Mouse (Mus musculus) neural tube, embryonic 15.5 days (tissue): Measurements from ENCODE around the gene Faah. TPM values are rescaled to one million over a fixed set of nuclear protein-coding genes. Genes with fewer than 3 reads are reported as not detected.

ENCODE experiments used
- ATAC-seq: fragments of 200-750 bp; cut with Nextera tagmentation; 2 replicates; pipeline ENCODE4 v1.8.0; 2017; ENCODE audit warnings: mild to moderate bottlenecking, moderate TSS enrichment, moderate library complexity; ENCODE audit not compliant: low FRiP score
- H3K27ac ChIP-seq: fragments of 300-500 bp; sonication (generic); replicated peaks from 2 replicates; pipeline ENCODE4 v1.5.1; 2015; ENCODE audit warnings: mild to moderate bottlenecking, inconsistent platforms
- H3K27me3 ChIP-seq: fragments of 300-500 bp; sonication (generic); replicated peaks from 2 replicates; pipeline ENCODE4 v1.6.1; 2015; ENCODE audit warnings: inconsistent platforms
- H3K36me3 ChIP-seq: fragments of 300-500 bp; sonication (generic); 2 replicates; pipeline ENCODE4 v1.6.1; 2015; ENCODE audit warnings: inconsistent platforms
- H3K4me1 ChIP-seq: fragments of 300-500 bp; sonication (generic); 2 replicates; pipeline ENCODE4 v1.6.1; 2015; ENCODE audit warnings: inconsistent platforms
- H3K4me2 ChIP-seq: fragments of 300-500 bp; sonication (generic); 2 replicates; pipeline ENCODE4 v1.6.1; 2015; ENCODE audit warnings: inconsistent platforms, mild to moderate bottlenecking, moderate library complexity
- H3K4me3 ChIP-seq: fragments of 300-500 bp; sonication (generic); replicated peaks from 2 replicates; pipeline ENCODE4 v1.5.1; 2015; ENCODE audit warnings: mild to moderate bottlenecking, inconsistent platforms
- H3K9ac ChIP-seq: fragments of 300-500 bp; sonication (generic); replicated peaks from 2 replicates; pipeline ENCODE4 v1.6.1; 2015; ENCODE audit warnings: mild to moderate bottlenecking, inconsistent platforms
- H3K9me3 ChIP-seq: fragments of 300-500 bp; sonication (generic); replicated peaks from 2 replicates; pipeline ENCODE4 v1.6.1; 2016; ENCODE audit warnings: inconsistent platforms
- WGBS: fragments of 180-500 bp; shearing (Covaris S2); methylation state at CpG from one replicate; pipeline ENCODE4 v1.1.7; 2015; ENCODE audit warnings: mixed read lengths; 5-methylcytosine and 5-hydroxymethylcytosine counted together
- polyA plus RNA-seq: library from polyadenylated mRNA; unstranded; fragments of >200 nt; fragmentation: Nextera tagmentation; extraction: Ambion mirVana; gene quantifications from 2 replicates; pipeline ENCODE4 v1.2.1, GENCODE M21; 2015

Gene Faah
- polyA plus RNA-seq, 1 experiment from 2014 or later: 22.8 TPM

GRCm38 (mm10) chr4:115964446-115964845 lies 53.3 kb downstream of the Faah start:
- WGBS: 9% methylated on average over 5 of the region's 5 CpGs
- Histone ChIP-seq H3K4me3 (no peak overlapping the region), H3K27ac (no peak overlapping the region), H3K9ac (no peak overlapping the region), H3K36me3 (no peaks in the 10 kb centered on the region), H3K9me3 (no peaks in the 10 kb centered on the region), H3K4me1 (peaks cover 29% of the 10 kb centered on the region), H3K27me3 (peaks cover 92% of the 10 kb centered on the region), H3K4me2 (no peak overlapping the region)
- no peak for ATAC-seq

DNA sequence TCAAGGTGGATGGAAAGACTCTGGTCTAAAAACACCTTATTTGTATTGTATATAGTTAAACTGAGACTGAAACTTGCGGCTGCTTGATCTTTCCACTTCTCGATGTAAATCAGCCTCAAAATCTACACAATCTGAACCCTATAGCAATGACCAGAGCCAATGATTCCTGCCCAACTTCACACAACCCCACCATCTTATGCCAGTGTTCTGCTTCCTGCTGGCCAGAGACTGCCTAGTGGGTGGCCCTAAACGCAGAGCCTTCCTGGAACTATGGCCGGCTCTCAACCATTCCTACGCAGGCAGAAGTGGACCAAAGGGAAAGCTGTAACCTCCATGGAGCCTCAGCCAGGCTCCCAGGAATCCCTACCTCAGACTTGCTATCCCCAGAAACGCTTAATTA lies 54.0 kb downstream of the Faah start:
- no peak overlapping the region for H3K27ac ChIP-seq
- H3K4me3 ChIP-seq: no peak overlapping the region
- H3K36me3 ChIP-seq: no peaks in the 10 kb centered on the region
- H3K9me3 ChIP-seq: no peaks in the 10 kb centered on the region
- ATAC-seq: no peak
- H3K4me2 ChIP-seq: peak overlapping the region; percentile 99; the same call in 1 of the 2 replicates
- WGBS: 7% methylated on average over 6 of the region's 6 CpGs
- no peak overlapping the region for H3K9ac ChIP-seq
- H3K27me3 ChIP-seq: peaks cover 87% of the 10 kb centered on the region
- H3K4me1 ChIP-seq: peaks cover 29% of the 10 kb centered on the region

GRCm38 (mm10) chr4:115962671-115963412 lies 54.9 kb downstream of the Faah start:
- H3K36me3 ChIP-seq: no peaks in the 10 kb centered on the region
- H3K27me3 ChIP-seq: peaks cover 84% of the 10 kb centered on the region
- H3K27ac ChIP-seq: no peak overlapping the region
- H3K4me2 ChIP-seq: peak overlapping the region; percentile 99
- peak; percentile 70 for ATAC-seq
- WGBS: under 1% methylated on average over 78 of the region's 79 CpGs
- no peaks in the 10 kb centered on the region for H3K9me3 ChIP-seq
- peak overlapping the region; percentile 62 for H3K9ac ChIP-seq
- peaks cover 29% of the 10 kb centered on the region for H3K4me1 ChIP-seq
- peak overlapping the region; percentile 59 for H3K4me3 ChIP-seq

DNA sequence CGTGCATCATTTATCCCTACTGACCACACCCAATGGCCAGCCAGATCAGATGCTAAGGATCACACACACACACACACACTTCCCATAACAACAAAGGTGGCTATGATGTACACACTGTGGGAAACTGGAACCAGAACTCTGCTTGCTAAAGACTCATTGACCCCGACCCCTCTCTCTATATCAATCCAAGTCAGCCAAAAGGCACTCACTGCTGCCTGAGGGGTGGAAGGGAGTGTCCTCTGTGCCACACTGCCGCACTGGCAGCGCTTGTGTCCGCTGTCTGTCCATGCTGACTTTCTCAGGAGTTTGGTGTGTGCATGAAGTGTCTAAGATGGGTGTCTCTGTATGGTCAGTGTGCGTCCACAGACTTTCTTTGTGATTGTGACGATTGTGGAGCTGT lies 55.7 kb downstream of the Faah start:
- no peaks in the 10 kb centered on the region for H3K9me3 ChIP-seq
- peak overlapping the region; percentile 99 for H3K4me2 ChIP-seq
- no peak for ATAC-seq
- H3K4me1 ChIP-seq: peaks cover 29% of the 10 kb centered on the region
- WGBS: 9% methylated on average over 7 of the region's 7 CpGs
- H3K36me3 ChIP-seq: no peaks in the 10 kb centered on the region
- H3K27ac ChIP-seq: no peak overlapping the region
- no peak overlapping the region for H3K9ac ChIP-seq
- H3K4me3 ChIP-seq: peak overlapping the region; percentile 59
- peaks cover 84% of the 10 kb centered on the region for H3K27me3 ChIP-seq

DNA sequence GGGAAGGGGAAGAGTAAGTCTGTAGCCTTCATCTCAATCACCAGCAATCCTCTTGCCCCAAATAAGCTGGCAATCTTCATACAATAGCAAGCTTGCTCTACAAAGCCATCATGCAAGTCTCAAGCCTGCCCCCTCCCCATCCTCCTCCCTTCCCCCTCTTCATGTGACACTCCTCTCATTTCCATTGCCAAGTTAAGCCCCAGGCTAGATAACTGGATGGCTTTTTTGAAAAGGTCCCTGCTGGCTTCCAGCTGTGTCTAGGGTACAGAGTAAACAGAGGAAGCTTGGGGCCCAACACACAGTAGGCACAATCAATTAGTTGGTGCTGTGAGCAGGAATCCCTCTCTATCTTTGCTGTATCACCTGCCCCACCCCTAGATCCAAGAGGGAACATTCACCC lies 58.2 kb downstream of the Faah start:
- Histone ChIP-seq H3K4me2 (no peak overlapping the region), H3K4me1 (peaks cover 30% of the 10 kb centered on the region), H3K9me3 (no peaks in the 10 kb centered on the region), H3K27me3 (peaks cover 87% of the 10 kb centered on the region), H3K4me3 (no peak overlapping the region), H3K9ac (no peak overlapping the region), H3K36me3 (no peaks in the 10 kb centered on the region), H3K27ac (no peak overlapping the region)
- ATAC-seq: no peak

- ATAC-seq: 0 out of 2 replicates have a peak, but pooled peaks have one; percentile 46
- H3K4me2 ChIP-seq: peak overlapping the region; percentile 51
- H3K9me3 ChIP-seq: no peaks in the 10 kb centered on the region
- 10% methylated on average over 3 of the region's 3 CpGs for WGBS
- no peak overlapping the region for H3K27ac ChIP-seq
- H3K36me3 ChIP-seq: no peaks in the 10 kb centered on the region
- H3K4me1 ChIP-seq: peaks cover 6% of the 10 kb centered on the region; the same call in 1 of the 2 replicates
- H3K27me3 ChIP-seq: peaks cover 89% of the 10 kb centered on the region
- H3K4me3 ChIP-seq: peak overlapping the region; percentile 10; the same call in 1 of the 2 replicates
- no peak overlapping the region for H3K9ac ChIP-seq
Observed at GRCm38 (mm10) chr4:115955494-115955775, 62.3 kb downstream of the Faah start.

DNA sequence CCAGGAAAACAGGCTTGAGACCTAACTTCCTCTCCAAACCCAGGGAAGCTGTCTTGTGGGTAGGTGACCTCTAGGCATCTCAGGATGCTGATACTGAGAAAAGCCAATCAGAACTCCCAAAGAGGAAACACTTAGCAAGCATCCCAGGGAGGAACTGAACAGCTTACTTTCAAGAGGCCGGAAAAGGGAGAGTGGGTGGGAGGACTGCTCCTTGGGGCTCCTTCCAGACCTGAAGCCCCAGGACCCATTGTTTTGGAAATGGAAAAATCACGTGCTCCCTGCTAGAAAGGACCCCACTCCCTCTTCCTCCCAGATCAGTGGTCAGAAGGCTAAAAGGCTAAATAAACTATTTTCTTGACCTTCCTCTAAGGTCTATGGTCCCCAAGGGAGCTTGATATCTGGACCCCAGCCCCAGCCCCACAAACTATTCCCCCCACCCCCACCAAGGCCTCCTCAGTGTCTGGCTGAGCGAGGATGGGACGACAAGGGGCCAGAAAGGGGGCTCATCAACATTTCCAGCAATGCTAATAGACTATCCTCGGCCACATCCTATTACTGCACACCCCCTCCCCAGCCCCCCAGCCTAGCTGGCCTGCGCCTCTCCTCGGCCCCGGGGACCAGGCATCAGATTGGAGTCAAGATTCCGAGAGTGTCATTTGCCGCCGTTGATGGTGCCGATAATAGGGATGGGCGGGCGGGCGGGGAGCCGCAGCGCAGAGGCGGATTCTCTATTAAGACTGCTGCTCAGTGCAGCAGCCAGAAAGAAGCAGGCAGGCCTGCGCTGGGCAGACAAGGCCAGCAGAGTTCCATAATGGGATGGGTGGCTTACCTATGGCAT lies 62.9 kb downstream of the Faah start:
- Histone ChIP-seq H3K36me3 (no peaks in the 10 kb centered on the region), H3K9ac (peak overlapping the region; percentile 38; the same call in 1 of the 2 replicates), H3K4me3 (peak overlapping the region; percentile 10; the same call in 1 of the 2 replicates), H3K27ac (no peak overlapping the region), H3K4me2 (peak overlapping the region; percentile 51), H3K27me3 (peaks cover 89% of the 10 kb centered on the region), H3K4me1 (peaks cover 6% of the 10 kb centered on the region; the same call in 1 of the 2 replicates), H3K9me3 (no peaks in the 10 kb centered on the region)
- 4% methylated on average over 19 of the region's 19 CpGs for WGBS
- 0 out of 2 replicates have a peak, but pooled peaks have one; percentile 14 for ATAC-seq

DNA sequence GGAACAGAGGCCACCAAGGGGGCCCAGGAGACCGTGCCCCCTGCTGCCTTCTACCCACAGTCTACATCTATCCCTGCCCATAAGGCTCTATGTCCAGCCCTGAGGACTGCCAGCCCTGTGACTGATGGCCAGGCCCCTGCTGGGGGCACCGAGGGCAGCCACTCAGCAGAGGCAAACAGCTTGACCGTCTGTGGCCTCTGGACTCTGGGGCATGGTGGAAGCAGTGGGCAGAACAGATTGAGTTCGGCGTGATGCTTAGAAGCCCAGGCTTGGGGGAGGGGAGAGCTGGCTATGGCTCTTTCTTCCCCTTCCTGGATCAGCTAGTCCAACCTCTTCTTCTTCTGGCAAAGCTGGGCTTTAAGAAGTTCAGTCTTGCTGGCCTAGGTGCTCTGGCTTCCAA lies 64.2 kb downstream of the Faah start:
- no peak overlapping the region for H3K27ac ChIP-seq
- H3K9me3 ChIP-seq: no peaks in the 10 kb centered on the region
- no peaks in the 10 kb centered on the region for H3K36me3 ChIP-seq
- no peak for ATAC-seq
- H3K4me1 ChIP-seq: peaks cover 6% of the 10 kb centered on the region; the same call in 1 of the 2 replicates
- 33% methylated on average over 5 of the region's 5 CpGs for WGBS
- H3K27me3 ChIP-seq: peaks cover 94% of the 10 kb centered on the region
- no peak overlapping the region for H3K4me3 ChIP-seq
- H3K4me2 ChIP-seq: no peak overlapping the region
- no peak overlapping the region for H3K9ac ChIP-seq

GRCm38 (mm10) chr4:115952758-115953157 lies 65.0 kb downstream of the Faah start:
- Histone ChIP-seq H3K4me2 (no peak overlapping the region), H3K27me3 (peaks cover 91% of the 10 kb centered on the region), H3K36me3 (no peaks in the 10 kb centered on the region), H3K4me1 (peaks cover 6% of the 10 kb centered on the region; the same call in 1 of the 2 replicates), H3K9me3 (no peaks in the 10 kb centered on the region), H3K4me3 (no peak overlapping the region), H3K27ac (no peak overlapping the region), H3K9ac (no peak overlapping the region)
- WGBS: 11% methylated on average over 6 of the region's 6 CpGs
- ATAC-seq: no peak

DNA sequence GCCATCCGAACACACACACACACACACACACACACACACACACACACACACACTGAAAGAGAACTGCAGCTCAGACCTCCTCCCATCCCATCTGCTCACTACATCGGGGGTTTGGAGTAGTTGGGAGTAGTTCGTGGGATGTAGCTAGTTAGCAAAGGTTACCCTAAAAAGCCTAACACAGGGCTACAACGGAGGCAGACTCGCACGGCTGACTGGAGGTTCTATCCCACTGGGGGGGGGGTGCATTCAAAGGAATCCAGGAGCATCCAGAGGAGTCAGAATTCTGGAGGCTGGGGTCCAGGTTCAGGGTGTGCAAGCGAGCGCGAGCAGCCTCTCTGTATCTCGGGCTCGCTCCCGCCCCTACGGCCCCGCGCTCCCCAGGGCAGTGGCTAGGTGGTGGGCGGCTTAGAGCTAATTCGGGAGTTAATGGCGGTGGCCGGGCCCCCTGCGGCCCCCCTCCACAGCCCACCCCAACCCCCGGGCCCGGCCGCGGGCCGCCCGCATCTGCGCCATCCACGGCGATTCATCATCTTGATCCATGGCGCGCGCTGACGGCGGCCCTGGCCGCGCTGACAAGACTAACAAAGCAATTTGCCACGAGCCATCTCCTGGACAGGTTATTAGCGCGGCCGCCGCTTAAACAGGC lies 73.9 kb downstream of the Faah start:
- Histone ChIP-seq H3K27me3 (peaks cover 91% of the 10 kb centered on the region), H3K9ac (no peak overlapping the region), H3K4me1 (peaks cover 18% of the 10 kb centered on the region), H3K4me2 (peak overlapping the region; percentile 52), H3K4me3 (peak overlapping the region; percentile 24), H3K27ac (no peak overlapping the region), H3K36me3 (no peaks in the 10 kb centered on the region), H3K9me3 (no peaks in the 10 kb centered on the region)
- ATAC-seq: peak; percentile 18; the same call in 1 of the 2 replicates
- 1% methylated on average over 40 of the region's 41 CpGs for WGBS

GRCm38 (mm10) chr4:115941242-115941820 lies 76.4 kb downstream of the Faah start:
- Histone ChIP-seq H3K4me3 (no peak overlapping the region), H3K9ac (no peak overlapping the region), H3K36me3 (no peaks in the 10 kb centered on the region), H3K4me1 (peaks cover 23% of the 10 kb centered on the region), H3K4me2 (no peak overlapping the region), H3K9me3 (no peaks in the 10 kb centered on the region), H3K27me3 (peaks cover 92% of the 10 kb centered on the region), H3K27ac (no peak overlapping the region)
- no peak for ATAC-seq
- WGBS: 4% methylated on average over 9 of the region's 9 CpGs
